Mouse (Mus musculus) bone marrow, adult 2 months (tissue): ENCODE results near the gene Arhgef3.

Experiments used
- CTCF ChIP-seq: fragments of 200-500 bp; IDR thresholded peaks from 2 replicates; pipeline ENCODE4 v1.5.1; 2011; ENCODE audit warnings: low read length, control low read depth; ENCODE audit not compliant: control insufficient read depth, insufficient read depth
- POLR2A ChIP-seq: fragments of 200-500 bp; IDR thresholded peaks from 2 replicates; pipeline ENCODE4 v1.6.1; 2011; ENCODE audit warnings: low read depth, mild to moderate bottlenecking, control low read depth, low read length, borderline replicate concordance; ENCODE audit not compliant: control insufficient read depth

DNA sequence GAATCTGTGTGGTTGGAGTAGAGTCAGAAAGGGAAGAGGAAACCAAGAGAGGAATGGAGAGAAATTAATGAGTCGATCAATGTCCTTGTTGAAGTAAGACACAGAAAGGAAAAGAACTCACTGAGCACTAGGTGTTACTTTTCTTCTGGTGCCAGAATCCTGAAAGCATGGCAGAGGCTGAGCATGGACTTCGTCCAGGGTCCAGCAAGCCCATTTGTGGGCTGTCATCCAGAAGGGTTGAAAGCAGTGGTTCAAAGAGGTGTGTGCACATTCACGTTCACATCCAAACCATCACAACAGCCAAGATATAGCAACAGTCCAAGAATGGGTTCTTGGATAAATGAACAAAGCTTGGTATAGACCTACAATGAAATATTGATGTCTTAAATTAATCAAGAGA, 15.3 kb downstream of the Arhgef3 start:
- no peak for TF ChIP-seq CTCF
- TF ChIP-seq POLR2A, result no peak
